Mouse (Mus musculus) limb, embryonic 12.5 days (tissue): ENCODE measurements around the gene Plac1. TPM values are rescaled to one million over a fixed set of nuclear protein-coding genes. Genes with fewer than 3 reads are reported as not detected.

Source experiments
- ATAC-seq: fragments of 200-750 bp; cut with Nextera tagmentation; 2 replicates; pipeline ENCODE4 v1.8.0; 2017; ENCODE audit warnings: low read depth, moderate TSS enrichment; ENCODE audit not compliant: insufficient number of reproducible peaks, insufficient read depth, low FRiP score, low TSS enrichment
- H3K27ac ChIP-seq: fragments of 300-500 bp; sonication (generic); 2 replicates; pipeline ENCODE4 v1.5.1; 2016; ENCODE audit warnings: mild to moderate bottlenecking, moderate library complexity
- H3K27me3 ChIP-seq: fragments of 300-500 bp; sonication (generic); 2 replicates; pipeline ENCODE4 v1.6.1; 2016; ENCODE audit warnings: mild to moderate bottlenecking, moderate library complexity
- H3K36me3 ChIP-seq: fragments of 300-500 bp; sonication (generic); 2 replicates; pipeline ENCODE4 v1.6.1; 2016; ENCODE audit warnings: mild to moderate bottlenecking, moderate library complexity
- H3K4me1 ChIP-seq: fragments of 300-500 bp; sonication (generic); replicated peaks from 2 replicates; pipeline ENCODE4 v1.6.1; 2016
- H3K4me2 ChIP-seq: fragments of 300-500 bp; sonication (generic); 2 replicates; pipeline ENCODE4 v1.6.1; 2016; ENCODE audit warnings: mild to moderate bottlenecking, moderate library complexity
- H3K4me3 ChIP-seq: fragments of 300-500 bp; sonication (generic); replicated peaks from 2 replicates; pipeline ENCODE4 v1.5.1; 2016; ENCODE audit warnings: mild to moderate bottlenecking
- H3K9ac ChIP-seq: fragments of 300-500 bp; sonication (generic); replicated peaks from 2 replicates; pipeline ENCODE4 v1.6.1; 2016; ENCODE audit warnings: mild to moderate bottlenecking, moderate library complexity
- H3K9me3 ChIP-seq: fragments of 300-500 bp; sonication (generic); 2 replicates; pipeline ENCODE4 v1.6.1; 2016; ENCODE audit warnings: mild to moderate bottlenecking, moderate library complexity
- WGBS: fragments of 180-500 bp; shearing (Covaris S2); methylation state at CpG from one replicate; pipeline ENCODE4 v1.1.7; 2016; 5-methylcytosine and 5-hydroxymethylcytosine counted together
- polyA plus RNA-seq: library from polyadenylated mRNA; unstranded; fragments of >200 nt; fragmentation: Nextera tagmentation; extraction: Ambion mirVana; gene quantifications from 2 replicates; pipeline ENCODE4 v1.2.1, GENCODE M21; 2016

The Plac1 gene
- polyA plus RNA-seq, 1 experiment from 2014 or later: 7.5 TPM

- no peak overlapping the region for H3K4me2 ChIP-seq
These were observed 42.2 kb downstream of the Plac1 start for GRCm38 (mm10) chrX:53197681-53198080.

GRCm38 (mm10) chrX:53196392-53196791, 43.5 kb downstream of the Plac1 start:
- Histone ChIP-seq H3K4me3 (no peak overlapping the region), H3K9me3 (no peaks in the 10 kb centered on the region), H3K9ac (no peak overlapping the region), H3K36me3 (no peaks in the 10 kb centered on the region), H3K27ac (peak overlapping the region; percentile 35; the same call in 1 of the 2 replicates), H3K4me1 (0 out of 2 replicates have a peak, but pooled peaks cover 5% of the 10 kb centered on the region), H3K27me3 (no peaks in the 10 kb centered on the region; the same call in 1 of the 2 replicates), H3K4me2 (no peak overlapping the region)
- WGBS: 34% methylated on average over 5 of the region's 5 CpGs
- ATAC-seq: peak; percentile 26; the same call in 1 of the 2 replicates

More at GRCm38 (mm10) chrX:53197681-53198080, 42.2 kb downstream of the Plac1 start:
- WGBS: 83% methylated on average over 4 of the region's 4 CpGs
- ATAC-seq: no peak
- no peak overlapping the region for H3K27ac ChIP-seq
- 0 out of 2 replicates have a peak, but pooled peaks cover 5% of the 10 kb centered on the region for H3K4me1 ChIP-seq
- no peak overlapping the region for H3K9ac ChIP-seq
- no peaks in the 10 kb centered on the region for H3K9me3 ChIP-seq
- H3K36me3 ChIP-seq: no peaks in the 10 kb centered on the region
- no peak overlapping the region for H3K4me3 ChIP-seq
- H3K27me3 ChIP-seq: no peaks in the 10 kb centered on the region; the same call in 1 of the 2 replicates

- no peaks in the 10 kb centered on the region for H3K4me1 ChIP-seq
- no peak overlapping the region for H3K27ac ChIP-seq
- H3K4me2 ChIP-seq: no peak overlapping the region
- H3K27me3 ChIP-seq: no peaks in the 10 kb centered on the region
- H3K36me3 ChIP-seq: no peaks in the 10 kb centered on the region
- no peak overlapping the region for H3K4me3 ChIP-seq
- 93% methylated on average over 1 of the region's 1 CpGs for WGBS
- no peak overlapping the region for H3K9ac ChIP-seq
- ATAC-seq: no peak
- no peaks in the 10 kb centered on the region for H3K9me3 ChIP-seq
These were observed 51.2 kb downstream of the Plac1 start for GRCm38 (mm10) chrX:53188692-53189091.

GRCm38 (mm10) chrX:53179801-53180200, 60.1 kb downstream of the Plac1 start:
- H3K4me3 ChIP-seq: no peak overlapping the region
- WGBS: 68% methylated on average over 3 of the region's 3 CpGs
- H3K9ac ChIP-seq: no peak overlapping the region
- no peaks in the 10 kb centered on the region for H3K36me3 ChIP-seq
- no peaks in the 10 kb centered on the region; the same call in 1 of the 2 replicates for H3K27me3 ChIP-seq
- H3K27ac ChIP-seq: no peak overlapping the region
- H3K4me2 ChIP-seq: no peak overlapping the region
- ATAC-seq: no peak
- H3K4me1 ChIP-seq: no peaks in the 10 kb centered on the region
- H3K9me3 ChIP-seq: no peaks in the 10 kb centered on the region

- Histone ChIP-seq H3K27ac (no peak overlapping the region), H3K9ac (no peak overlapping the region), H3K27me3 (no peaks in the 10 kb centered on the region; the same call in 1 of the 2 replicates), H3K4me2 (no peak overlapping the region), H3K4me1 (no peaks in the 10 kb centered on the region), H3K4me3 (no peak overlapping the region), H3K9me3 (no peaks in the 10 kb centered on the region), H3K36me3 (no peaks in the 10 kb centered on the region)
- no peak for ATAC-seq
- WGBS: 88% methylated on average over 5 of the region's 5 CpGs
These were observed 63.6 kb downstream of the Plac1 start for GRCm38 (mm10) chrX:53176296-53176695.

- Histone ChIP-seq H3K36me3 (no peaks in the 10 kb centered on the region), H3K9ac (no peak overlapping the region), H3K4me2 (no peak overlapping the region), H3K4me3 (no peak overlapping the region), H3K27ac (no peak overlapping the region), H3K4me1 (peaks cover 6% of the 10 kb centered on the region; the same call in 1 of the 2 replicates), H3K27me3 (no peaks in the 10 kb centered on the region; the same call in 1 of the 2 replicates), H3K9me3 (no peaks in the 10 kb centered on the region)
- ATAC-seq: no peak
- 80% methylated on average over 2 of the region's 2 CpGs for WGBS
These were observed 71.3 kb downstream of the Plac1 start for GRCm38 (mm10) chrX:53168623-53169022.

GRCm38 (mm10) chrX:53166901-53167525, 72.9 kb downstream of the Plac1 start:
- H3K9ac ChIP-seq: no peak overlapping the region
- WGBS: 48% methylated on average over 4 of the region's 4 CpGs
- H3K4me3 ChIP-seq: no peak overlapping the region
- no peak for ATAC-seq
- H3K4me1 ChIP-seq: peaks cover 9% of the 10 kb centered on the region; the same call in 1 of the 2 replicates
- no peaks in the 10 kb centered on the region for H3K36me3 ChIP-seq
- H3K4me2 ChIP-seq: no peak overlapping the region
- H3K27me3 ChIP-seq: no peaks in the 10 kb centered on the region; the same call in 1 of the 2 replicates
- peak overlapping the region; percentile 85 for H3K27ac ChIP-seq
- no peaks in the 10 kb centered on the region for H3K9me3 ChIP-seq

- Histone ChIP-seq H3K9me3 (no peaks in the 10 kb centered on the region), H3K27me3 (no peaks in the 10 kb centered on the region; the same call in 1 of the 2 replicates), H3K9ac (no peak overlapping the region), H3K36me3 (no peaks in the 10 kb centered on the region), H3K4me2 (no peak overlapping the region), H3K4me1 (peaks cover 15% of the 10 kb centered on the region; the same call in 1 of the 2 replicates), H3K27ac (peak overlapping the region; percentile 85), H3K4me3 (no peak overlapping the region)
- 44% methylated on average over 15 of the region's 15 CpGs for WGBS
- ATAC-seq: no peak
These were observed 73.5 kb downstream of the Plac1 start for GRCm38 (mm10) chrX:53166251-53166900.

GRCm38 (mm10) chrX:53162589-53162988, 77.3 kb downstream of the Plac1 start:
- Histone ChIP-seq H3K9ac (no peak overlapping the region), H3K36me3 (no peaks in the 10 kb centered on the region), H3K27me3 (no peaks in the 10 kb centered on the region; the same call in 1 of the 2 replicates), H3K9me3 (no peaks in the 10 kb centered on the region), H3K27ac (peak overlapping the region; percentile 69; the same call in 1 of the 2 replicates), H3K4me2 (no peak overlapping the region), H3K4me3 (no peak overlapping the region), H3K4me1 (peaks cover 19% of the 10 kb centered on the region)
- no peak for ATAC-seq
- 80% methylated on average over 4 of the region's 4 CpGs for WGBS

- H3K27ac ChIP-seq: peak overlapping the region; percentile 69
- H3K4me2 ChIP-seq: no peak overlapping the region
- no peaks in the 10 kb centered on the region; the same call in 1 of the 2 replicates for H3K27me3 ChIP-seq
- H3K4me1 ChIP-seq: peaks cover 13% of the 10 kb centered on the region
- no peak overlapping the region for H3K4me3 ChIP-seq
- WGBS: 35% methylated on average over 4 of the region's 4 CpGs
- H3K36me3 ChIP-seq: no peaks in the 10 kb centered on the region
- ATAC-seq: no peak
- H3K9me3 ChIP-seq: no peaks in the 10 kb centered on the region
- H3K9ac ChIP-seq: no peak overlapping the region
These were observed 78.3 kb downstream of the Plac1 start for GRCm38 (mm10) chrX:53161583-53161982.

GRCm38 (mm10) chrX:53161115-53161514, 78.8 kb downstream of the Plac1 start:
- no peaks in the 10 kb centered on the region; the same call in 1 of the 2 replicates for H3K27me3 ChIP-seq
- H3K27ac ChIP-seq: peak overlapping the region; percentile 69
- H3K9ac ChIP-seq: no peak overlapping the region
- peaks cover 13% of the 10 kb centered on the region for H3K4me1 ChIP-seq
- 29% methylated on average over 5 of the region's 5 CpGs for WGBS
- no peaks in the 10 kb centered on the region for H3K9me3 ChIP-seq
- no peak overlapping the region for H3K4me2 ChIP-seq
- H3K36me3 ChIP-seq: no peaks in the 10 kb centered on the region
- H3K4me3 ChIP-seq: no peak overlapping the region
- ATAC-seq: no peak
